Mouse (Mus musculus): ENCODE measurements around the gene Rtkn.

DNA sequence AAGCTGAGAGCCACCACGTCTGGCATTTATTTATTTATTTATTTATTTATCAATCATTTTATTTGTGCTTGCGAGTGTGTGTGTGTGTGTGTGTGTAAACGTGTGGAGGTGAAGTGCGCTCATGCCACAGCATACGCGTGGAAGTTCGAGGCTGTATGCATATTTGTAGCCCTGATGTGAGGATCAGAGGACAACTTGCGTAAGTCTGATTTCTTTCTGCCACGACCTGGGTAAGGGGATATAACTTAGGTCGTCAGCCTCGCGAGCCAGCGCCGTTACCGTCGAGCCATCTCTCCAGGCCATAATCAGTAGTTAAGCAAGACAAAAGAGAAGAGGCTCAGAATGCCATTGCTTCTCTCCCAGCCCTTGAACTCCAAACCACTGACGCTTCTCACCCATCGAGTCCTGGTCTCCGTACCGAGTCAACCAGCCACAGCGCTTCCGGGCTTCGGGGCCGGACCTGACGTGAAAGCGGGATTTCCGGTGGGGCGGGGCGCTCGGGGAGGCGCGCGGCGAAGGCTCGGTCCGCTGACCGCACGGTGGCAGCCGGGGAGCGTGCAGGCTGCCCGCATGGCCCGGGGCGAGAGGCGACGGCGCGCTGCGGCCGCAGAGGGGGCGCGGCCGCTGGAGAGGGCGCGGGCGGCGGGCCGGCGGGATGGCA is 20.1 kb upstream of the Rtkn start, which contains the start of gene Mogs:
- TF ChIP-seq CTCF (IDR thresholded peaks at IDR 0.05) = peak; percentile 73
- no peak for TF ChIP-seq EP300 (IDR thresholded peaks at IDR 0.05)

Measured in lung, postnatal 0 days (tissue).